Mouse (Mus musculus): ENCODE measurements around the gene Parva.

Parva gene

DNA sequence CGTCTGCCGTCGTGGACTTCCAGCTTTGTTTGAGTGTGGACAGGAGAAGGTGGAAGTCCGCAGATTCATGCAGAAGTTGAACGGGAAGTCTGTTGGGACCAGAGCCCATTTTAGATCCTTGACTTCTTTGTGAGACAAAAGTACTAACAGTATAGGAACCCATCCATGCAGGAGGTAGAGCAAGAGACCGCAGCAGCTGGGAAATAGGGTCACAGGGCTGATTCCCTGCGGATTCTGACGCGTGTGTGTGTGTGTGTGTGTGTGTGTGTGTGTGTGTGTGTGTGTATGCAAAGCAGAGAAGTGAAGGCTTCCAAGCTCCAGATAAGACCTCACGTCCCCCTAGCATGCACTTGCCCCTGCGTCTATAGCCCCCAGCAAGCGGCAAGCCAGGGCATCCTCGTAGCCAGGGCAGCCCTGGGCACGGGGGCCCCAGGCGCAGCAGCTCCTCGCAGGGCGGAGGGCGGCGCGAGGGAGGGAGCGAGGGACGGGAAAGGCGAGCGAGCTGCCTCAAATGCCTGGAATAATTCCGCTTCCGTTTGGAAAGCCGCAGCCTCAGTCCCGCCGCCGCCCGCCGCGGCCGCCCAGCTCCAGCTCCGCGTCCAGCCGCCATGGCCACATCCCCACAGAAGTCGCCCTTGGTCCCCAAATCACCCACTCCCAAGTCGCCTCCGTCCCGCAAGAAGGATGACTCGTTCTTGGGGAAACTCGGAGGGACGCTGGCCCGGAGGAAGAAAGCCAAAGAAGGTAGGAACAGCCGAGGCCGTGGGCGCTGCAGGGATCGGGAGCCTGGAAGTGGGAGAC is at the start of gene Parva:
Gene Parva (plus strand): TSS at position 149 of the 801 bp plus-strand sequence.
- no peaks in the 10 kb centered on the region for H3K36me3 ChIP-seq (ENCODE audit: control insufficient read depth, insufficient read depth, low read length, poor library complexity, severe bottlenecking)
- no peak for DNase-seq (ENCODE audit: low read depth, low spot score)
- H3K27me3 ChIP-seq (ENCODE audit: control insufficient read depth, insufficient read depth, low read length, poor library complexity, severe bottlenecking): no peaks in the 10 kb centered on the region; the same call in 1 of the 2 replicates

GRCm38 (mm10) chr7:112378056-112378455 is 49.2 kb upstream of the Parva start:
- Histone ChIP-seq H3K36me3 (ENCODE audit: control insufficient read depth, insufficient read depth, low read length, poor library complexity, severe bottlenecking) (no peaks in the 10 kb centered on the region), H3K27me3 (ENCODE audit: control insufficient read depth, insufficient read depth, low read length, poor library complexity, severe bottlenecking) (no peaks in the 10 kb centered on the region)
- DNase-seq (ENCODE audit: low read depth, low spot score): no peak

DNA sequence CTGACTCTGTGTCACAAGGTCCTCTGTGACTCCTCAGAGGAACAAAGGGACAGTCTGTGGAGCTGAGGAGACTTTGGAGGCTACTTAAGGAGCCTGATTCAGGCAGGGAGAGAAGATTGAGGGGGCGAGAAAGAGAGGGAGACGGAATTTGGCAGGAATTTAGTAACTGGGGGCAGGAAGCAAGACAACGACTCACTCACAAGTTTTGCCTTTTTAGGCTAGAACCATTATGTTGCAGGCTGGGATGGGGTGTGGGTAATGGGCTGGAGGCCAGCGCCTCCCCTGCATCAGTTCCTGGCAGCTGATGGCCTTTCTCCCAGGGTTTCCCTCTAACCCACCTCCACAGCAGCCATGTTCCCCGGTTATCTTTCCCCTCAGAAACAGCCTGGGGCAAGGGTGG is 48.8 kb upstream of the Parva start:
- no peaks in the 10 kb centered on the region for H3K36me3 ChIP-seq (ENCODE audit: control insufficient read depth, insufficient read depth, low read length, poor library complexity, severe bottlenecking)
- no peaks in the 10 kb centered on the region for H3K27me3 ChIP-seq (ENCODE audit: control insufficient read depth, insufficient read depth, low read length, poor library complexity, severe bottlenecking)
- DNase-seq (ENCODE audit: low read depth, low spot score): no peak

DNA sequence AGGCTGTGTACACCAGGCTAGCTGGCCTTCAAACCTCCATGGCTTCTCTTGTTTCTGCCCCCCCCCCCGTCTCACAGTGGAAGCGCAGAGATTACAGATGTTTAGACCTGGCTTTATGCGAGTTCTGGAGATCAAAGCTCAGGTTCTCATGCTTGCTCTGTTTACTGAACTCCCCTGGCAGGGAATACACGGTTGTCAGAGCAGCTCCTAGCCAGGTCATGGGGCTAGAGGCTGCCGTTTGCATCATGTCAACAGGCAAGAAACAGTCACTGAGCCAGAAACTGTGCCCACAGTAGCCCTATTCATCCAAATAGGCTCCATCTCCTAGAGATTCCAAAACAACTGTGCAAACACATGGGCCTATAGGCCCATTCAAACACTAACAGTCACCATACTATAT is 40.8 kb upstream of the Parva start:
- no peaks in the 10 kb centered on the region for H3K36me3 ChIP-seq (ENCODE audit: control insufficient read depth, insufficient read depth, low read length, poor library complexity, severe bottlenecking)
- H3K27me3 ChIP-seq (ENCODE audit: control insufficient read depth, insufficient read depth, low read length, poor library complexity, severe bottlenecking): no peaks in the 10 kb centered on the region
- no peak for DNase-seq (ENCODE audit: low read depth, low spot score)

- H3K27me3 ChIP-seq (ENCODE audit: control insufficient read depth, insufficient read depth, low read length, poor library complexity, severe bottlenecking): no peaks in the 10 kb centered on the region
- no peak for DNase-seq (ENCODE audit: low read depth, low spot score)
- H3K36me3 ChIP-seq (ENCODE audit: control insufficient read depth, insufficient read depth, low read length, poor library complexity, severe bottlenecking): no peaks in the 10 kb centered on the region
Measured at GRCm38 (mm10) chr7:112387876-112388275, 39.4 kb upstream of the Parva start.

- no peak for DNase-seq (ENCODE audit: low read depth, low spot score)
- no peaks in the 10 kb centered on the region for H3K27me3 ChIP-seq (ENCODE audit: control insufficient read depth, insufficient read depth, low read length, poor library complexity, severe bottlenecking)
- no peaks in the 10 kb centered on the region for H3K36me3 ChIP-seq (ENCODE audit: control insufficient read depth, insufficient read depth, low read length, poor library complexity, severe bottlenecking)
Measured at GRCm38 (mm10) chr7:112388363-112388875, 38.9 kb upstream of the Parva start.

GRCm38 (mm10) chr7:112389611-112390251 is 37.6 kb upstream of the Parva start:
- H3K36me3 ChIP-seq (ENCODE audit: control insufficient read depth, insufficient read depth, low read length, poor library complexity, severe bottlenecking): no peaks in the 10 kb centered on the region
- no peak for DNase-seq (ENCODE audit: low read depth, low spot score)
- no peaks in the 10 kb centered on the region for H3K27me3 ChIP-seq (ENCODE audit: control insufficient read depth, insufficient read depth, low read length, poor library complexity, severe bottlenecking)

DNA sequence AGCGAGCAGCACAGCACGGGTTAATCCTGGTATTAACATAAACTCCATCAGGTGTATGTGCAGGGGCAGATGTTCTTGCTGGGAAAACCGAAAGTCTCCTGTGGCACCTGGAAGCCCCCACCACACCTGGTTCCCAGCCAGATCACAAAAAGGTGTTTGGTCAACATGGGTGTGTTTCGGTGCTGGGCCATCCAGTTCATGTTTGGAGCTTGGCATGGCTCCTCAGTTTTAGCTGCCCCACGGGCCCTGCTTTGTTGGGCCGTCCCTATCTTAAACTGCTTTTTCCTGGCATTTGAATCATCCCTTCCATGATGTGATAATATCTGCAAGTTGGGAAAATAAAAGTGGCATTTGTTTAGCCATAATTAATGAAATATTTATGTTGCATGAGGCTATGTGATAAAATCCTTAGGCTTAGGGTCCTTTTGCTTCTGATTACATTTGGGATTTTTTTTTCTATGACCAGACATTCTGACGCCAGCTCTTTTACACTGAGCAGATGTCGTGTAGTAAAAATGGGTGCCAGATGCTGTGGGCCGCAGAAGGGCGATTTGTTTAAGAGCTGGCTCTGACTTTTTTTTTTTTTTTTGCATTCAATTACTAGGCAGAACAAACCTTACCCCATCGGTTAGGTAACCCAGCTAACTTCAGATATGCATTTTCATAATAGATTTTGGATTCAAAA is 36.9 kb upstream of the Parva start:
- no peak for DNase-seq (ENCODE audit: low read depth, low spot score)

GRCm38 (mm10) chr7:112390937-112391605 is 36.2 kb upstream of the Parva start:
- no peak for DNase-seq (ENCODE audit: low read depth, low spot score)
- Histone ChIP-seq H3K36me3 (ENCODE audit: control insufficient read depth, insufficient read depth, low read length, poor library complexity, severe bottlenecking) (no peaks in the 10 kb centered on the region), H3K27me3 (ENCODE audit: control insufficient read depth, insufficient read depth, low read length, poor library complexity, severe bottlenecking) (no peaks in the 10 kb centered on the region)

More for the DNA sequence above, 36.9 kb upstream of the Parva start:
- H3K36me3 ChIP-seq (ENCODE audit: control insufficient read depth, insufficient read depth, low read length, poor library complexity, severe bottlenecking): no peaks in the 10 kb centered on the region
- H3K27me3 ChIP-seq (ENCODE audit: control insufficient read depth, insufficient read depth, low read length, poor library complexity, severe bottlenecking): no peaks in the 10 kb centered on the region

DNA sequence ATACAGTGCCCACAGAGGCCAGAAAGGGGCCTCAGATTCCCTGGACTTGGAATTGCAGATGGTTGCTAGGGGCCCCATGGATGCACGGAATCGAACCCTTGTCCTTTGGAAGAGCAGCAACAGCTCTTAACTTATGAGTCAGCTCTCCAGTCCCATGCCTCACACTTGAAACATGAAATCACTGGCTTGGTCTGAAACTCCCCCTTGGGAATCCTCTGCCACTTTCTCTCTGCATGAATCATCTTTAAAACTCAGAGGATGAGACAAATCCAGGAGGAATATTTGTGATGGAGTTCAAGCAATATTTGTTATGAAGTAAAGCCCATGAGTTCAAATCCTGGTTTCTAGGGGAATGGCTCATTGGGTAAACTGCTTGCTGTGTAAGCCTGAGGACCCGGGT is 29.5 kb upstream of the Parva start:
- no peaks in the 10 kb centered on the region for H3K36me3 ChIP-seq (ENCODE audit: control insufficient read depth, insufficient read depth, low read length, poor library complexity, severe bottlenecking)
- no peak for DNase-seq (ENCODE audit: low read depth, low spot score)
- no peaks in the 10 kb centered on the region for H3K27me3 ChIP-seq (ENCODE audit: control insufficient read depth, insufficient read depth, low read length, poor library complexity, severe bottlenecking)

GRCm38 (mm10) chr7:112399425-112400170 is 27.7 kb upstream of the Parva start:
- no peaks in the 10 kb centered on the region for H3K36me3 ChIP-seq (ENCODE audit: control insufficient read depth, insufficient read depth, low read length, poor library complexity, severe bottlenecking)
- DNase-seq (ENCODE audit: low read depth, low spot score): no peak
- no peaks in the 10 kb centered on the region for H3K27me3 ChIP-seq (ENCODE audit: control insufficient read depth, insufficient read depth, low read length, poor library complexity, severe bottlenecking)

DNA sequence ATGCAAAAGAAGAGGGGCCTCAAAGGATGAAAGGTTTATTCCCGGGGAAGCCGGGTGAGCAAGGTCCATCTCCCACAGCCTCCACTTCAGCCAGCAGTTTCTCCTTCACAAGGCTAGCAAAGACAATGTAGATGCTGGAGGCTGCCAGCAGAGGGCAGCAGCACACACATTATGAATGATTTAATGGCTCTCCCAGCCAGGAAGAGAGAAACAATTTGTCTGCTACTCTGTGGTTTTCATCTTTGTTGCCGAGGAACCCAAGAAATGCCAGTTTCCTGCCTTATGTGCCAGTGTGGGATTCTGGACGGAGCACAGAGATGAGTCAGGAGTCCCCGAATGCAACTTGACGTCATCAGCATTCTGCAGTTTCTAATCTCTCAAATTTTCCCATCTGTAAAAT is 27.1 kb upstream of the Parva start:
- Histone ChIP-seq H3K27me3 (ENCODE audit: control insufficient read depth, insufficient read depth, low read length, poor library complexity, severe bottlenecking) (no peaks in the 10 kb centered on the region), H3K36me3 (ENCODE audit: control insufficient read depth, insufficient read depth, low read length, poor library complexity, severe bottlenecking) (no peaks in the 10 kb centered on the region)
- DNase-seq (ENCODE audit: low read depth, low spot score): peak; percentile 36

DNA sequence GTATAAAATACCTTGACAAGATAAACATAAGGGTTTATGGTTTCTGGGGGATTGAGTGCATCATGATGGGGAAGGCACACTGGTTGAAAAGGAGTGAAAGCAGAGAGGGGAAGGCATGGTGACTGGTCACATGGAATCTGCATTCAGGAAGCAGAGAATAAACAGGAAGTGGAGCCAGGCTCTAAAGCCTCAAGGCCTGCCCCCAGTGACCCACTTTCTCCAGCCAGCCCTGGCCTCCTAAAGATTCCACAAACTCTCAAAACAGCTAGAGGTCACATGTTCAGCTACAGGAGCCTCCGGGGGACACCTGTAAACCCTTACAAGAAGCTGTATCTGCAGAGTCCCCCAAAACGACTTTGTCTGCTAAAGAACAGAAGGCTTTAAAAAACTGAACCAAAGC is 22.2 kb upstream of the Parva start:
- H3K36me3 ChIP-seq (ENCODE audit: control insufficient read depth, insufficient read depth, low read length, poor library complexity, severe bottlenecking): no peaks in the 10 kb centered on the region
- DNase-seq (ENCODE audit: low read depth, low spot score): no peak
- no peaks in the 10 kb centered on the region for H3K27me3 ChIP-seq (ENCODE audit: control insufficient read depth, insufficient read depth, low read length, poor library complexity, severe bottlenecking)

GRCm38 (mm10) chr7:112405578-112405977 is 21.7 kb upstream of the Parva start:
- H3K36me3 ChIP-seq (ENCODE audit: control insufficient read depth, insufficient read depth, low read length, poor library complexity, severe bottlenecking): no peaks in the 10 kb centered on the region
- DNase-seq (ENCODE audit: low read depth, low spot score): no peak

More at GRCm38 (mm10) chr7:112405578-112405977, 21.7 kb upstream of the Parva start:
- no peaks in the 10 kb centered on the region for H3K27me3 ChIP-seq (ENCODE audit: control insufficient read depth, insufficient read depth, low read length, poor library complexity, severe bottlenecking)
